Mouse (Mus musculus): ENCODE measurements around the gene Mgat2. TPM values are rescaled to one million over a fixed set of nuclear protein-coding genes. Genes with fewer than 3 reads are reported as not detected.

Gene Mgat2
- 42.0 and 51.9 TPM in 2 replicates for polyA plus RNA-seq (2015; fragmentation: Nextera tagmentation; extraction: Ambion mirVana)

GRCm38 (mm10) chr12:69183583-69184308 is at the start of gene Mgat2, which contains the start of gene Rpl36al:
Gene Mgat2 (plus strand): TSS chr12:69184157.
Gene Rpl36al (minus strand): TSS chr12:69184083.

DNA sequence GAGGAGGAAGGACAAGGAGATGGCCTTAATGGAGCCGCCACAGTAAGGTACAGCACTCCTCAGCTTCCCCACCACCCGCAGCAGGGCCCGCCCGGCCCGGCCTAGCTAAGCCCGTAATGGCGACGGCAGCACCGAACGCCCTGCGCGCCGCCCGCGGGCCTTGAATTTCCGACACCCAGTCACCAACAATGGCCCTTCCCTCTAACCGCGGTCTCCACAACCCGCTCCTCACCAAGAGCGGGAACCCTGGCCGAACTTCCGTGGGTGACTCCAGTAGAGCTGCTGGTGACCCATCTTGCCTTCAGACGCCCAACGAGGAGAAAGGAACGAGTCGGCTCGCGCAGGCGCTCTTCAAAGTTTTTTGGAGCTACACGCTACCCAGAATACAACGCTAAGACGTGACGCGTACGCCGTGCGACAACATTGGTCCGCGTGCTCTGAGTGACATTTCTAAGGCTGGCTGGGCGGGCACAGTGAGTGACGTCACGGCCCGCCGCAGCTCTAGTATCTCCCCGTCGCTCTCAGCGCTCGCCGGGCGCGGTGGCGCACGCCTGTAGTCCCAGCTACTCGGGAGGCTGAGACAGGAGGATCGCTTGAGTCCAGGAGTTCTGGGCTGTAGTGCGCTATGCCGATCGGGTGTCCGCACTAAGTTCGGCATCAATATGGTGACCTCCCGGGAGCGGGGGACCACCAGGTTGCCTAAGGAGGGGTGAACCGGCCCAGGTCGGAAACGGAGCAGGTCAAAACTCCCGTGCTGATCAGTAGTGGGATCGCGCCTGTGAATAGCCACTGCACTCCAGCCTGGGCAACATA is 25.0 kb upstream of the Mgat2 start, which contains the start of gene Rps29:
Gene Rps29 (minus strand): TSS at position 422 of the 813 bp plus-strand sequence.

GRCm38 (mm10) chr12:69168461-69169106 is 15.4 kb upstream of the Mgat2 start, which contains the start of gene Lrr1:
Gene Lrr1 (plus strand): TSS chr12:69168814.

DNA sequence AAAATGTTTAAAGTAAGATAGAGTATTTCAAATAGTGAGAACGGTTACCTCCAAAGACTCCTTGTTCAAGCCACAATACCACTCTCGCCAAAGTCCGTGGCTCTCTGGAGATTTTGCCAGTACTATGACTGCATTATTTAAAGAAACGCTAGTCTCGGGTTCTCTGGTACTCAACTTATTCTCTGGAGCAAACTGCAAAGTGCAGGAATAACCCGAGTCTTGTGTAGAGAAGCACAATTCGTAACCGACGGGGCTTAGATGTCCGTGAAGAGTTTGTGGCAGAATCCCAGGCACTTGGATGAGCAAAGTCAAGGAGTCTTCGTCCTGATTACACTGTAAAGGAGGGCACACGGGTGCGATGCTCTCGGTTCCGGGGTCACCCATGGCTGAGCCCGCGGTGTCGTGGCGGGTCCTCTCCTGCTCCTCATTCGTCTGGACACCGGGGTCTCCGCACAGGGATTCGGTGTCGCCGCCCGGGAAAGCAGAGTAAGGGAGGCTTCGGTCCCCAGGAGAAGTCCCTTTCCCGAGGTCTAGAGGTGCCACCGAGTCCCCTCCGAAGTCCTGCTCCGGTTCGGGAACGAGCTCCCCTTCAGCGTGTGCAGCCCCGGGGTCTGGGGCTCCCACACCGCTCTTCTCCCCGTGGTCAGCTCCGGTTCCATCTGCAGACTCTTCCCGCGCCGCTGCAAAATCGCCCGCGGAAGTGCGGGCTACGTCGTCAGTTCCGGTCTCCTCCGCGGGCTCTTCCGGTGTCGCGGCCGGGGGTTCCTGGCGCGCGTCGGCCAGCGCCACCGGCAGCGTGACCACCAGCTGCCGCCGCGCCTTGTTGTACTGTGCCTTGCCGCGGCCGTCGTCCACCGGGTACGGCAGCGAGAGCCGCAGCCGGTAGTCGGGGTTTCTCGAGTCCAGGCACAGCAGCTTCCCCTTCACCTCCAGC is 12.8 kb downstream of the Mgat2 start, which contains the start of gene Gm49383:
Gene Gm49383 (minus strand): TSS at position 661 of the 934 bp plus-strand sequence.

GRCm38 (mm10) chr12:69198164-69198535 is 14.2 kb downstream of the Mgat2 start, which contains the start of gene Dnaaf2:
Gene Dnaaf2 (minus strand): TSS chr12:69198429.

DNA sequence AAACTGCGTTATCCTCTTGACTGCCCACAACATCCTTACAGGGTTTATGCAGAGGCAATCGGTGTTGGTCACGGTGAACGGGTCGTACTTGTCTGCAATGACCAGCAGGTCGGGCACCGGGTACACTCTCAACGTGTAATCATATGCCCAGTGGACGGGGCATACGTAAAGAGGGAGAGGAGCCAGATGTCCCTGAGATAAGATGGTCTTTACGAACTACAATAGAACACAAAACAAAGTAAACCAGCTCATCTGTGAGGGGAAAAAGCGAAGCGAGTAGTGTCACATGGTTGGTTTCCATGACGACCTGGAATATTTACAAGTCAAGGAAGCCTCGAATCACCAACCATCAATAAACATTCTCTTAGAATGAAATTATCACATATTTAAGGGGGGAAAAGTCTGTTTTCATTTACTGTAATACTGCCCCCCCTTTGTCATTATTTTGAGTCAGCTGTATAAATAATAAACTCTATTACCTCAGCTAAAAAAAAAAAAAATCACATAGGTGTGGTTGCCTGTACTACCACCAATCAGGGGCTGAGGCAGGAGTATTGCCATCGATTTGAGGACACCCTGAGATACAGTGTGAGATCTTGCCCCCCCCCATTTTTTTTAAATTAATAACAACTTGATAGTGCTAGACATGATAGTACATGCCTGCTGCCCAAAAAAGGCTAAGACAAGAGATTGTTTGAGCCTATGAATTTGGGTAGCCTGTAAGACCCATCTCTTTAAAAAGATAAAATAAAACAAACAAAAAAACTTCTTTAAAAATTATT is 20.3 kb downstream of the Mgat2 start, which contains the start of gene Gm49384:
Gene Gm49384 (minus strand): TSS at position 216 of the 782 bp plus-strand sequence.

GRCm38 (mm10) chr12:69227776-69228466 is 44.0 kb downstream of the Mgat2 start, which contains the start of gene Pole2:
Gene Pole2 (minus strand): TSS chr12:69228195.

Small RNAs within 50 kb of the gene (microRNA-seq; reads per million reads assigned to microRNA genes)
- not detected for gene Gm47287
- gene Gm47295 = 0.87 reads per million

Other genes starting within 250 kb of the Mgat2 start
- 1,295 and 1,457 TPM in 2 replicates for gene Rps29, start 25.0 kb upstream of the Mgat2 start, polyA plus RNA-seq (2015; fragmentation: Nextera tagmentation; extraction: Ambion mirVana)
- 2.1 and 2.6 TPM in 2 replicates for gene Lrr1, start 15.3 kb upstream of the Mgat2 start, polyA plus RNA-seq (2015; fragmentation: Nextera tagmentation; extraction: Ambion mirVana)
- gene Rpl36al, start 74 bp upstream of the Mgat2 start, polyA plus RNA-seq (2015; fragmentation: Nextera tagmentation; extraction: Ambion mirVana) = 407 and 479 TPM in 2 replicates
- 9.5 and 9.6 TPM in 2 replicates for gene Gm49383, start 12.9 kb downstream of the Mgat2 start, polyA plus RNA-seq (2015; fragmentation: Nextera tagmentation; extraction: Ambion mirVana)
- gene Dnaaf2, start 14.3 kb downstream of the Mgat2 start, polyA plus RNA-seq (2015; fragmentation: Nextera tagmentation; extraction: Ambion mirVana) = 6.1 and 7.6 TPM in 2 replicates
- 6.5 and 6.9 TPM in 2 replicates for gene Gm49384, start 20.1 kb downstream of the Mgat2 start, polyA plus RNA-seq (2015; fragmentation: Nextera tagmentation; extraction: Ambion mirVana)
- 3.2 and 3.7 TPM in 2 replicates for gene Pole2, start 44.0 kb downstream of the Mgat2 start, polyA plus RNA-seq (2015; fragmentation: Nextera tagmentation; extraction: Ambion mirVana)
- 19.9 and 31.8 TPM in 2 replicates for gene Klhdc1, start 57.0 kb downstream of the Mgat2 start, polyA plus RNA-seq (2015; fragmentation: Nextera tagmentation; extraction: Ambion mirVana)
- 222 and 243 TPM in 2 replicates for gene Klhdc2, start 112.5 kb downstream of the Mgat2 start, polyA plus RNA-seq (2015; fragmentation: Nextera tagmentation; extraction: Ambion mirVana)
- 77.9 and 80.5 TPM in 2 replicates for gene Nemf, start 173.0 kb downstream of the Mgat2 start, polyA plus RNA-seq (2015; fragmentation: Nextera tagmentation; extraction: Ambion mirVana)
- 35.8 and 48.0 TPM in 2 replicates for gene Arf6, start 188.0 kb downstream of the Mgat2 start, polyA plus RNA-seq (2015; fragmentation: Nextera tagmentation; extraction: Ambion mirVana)
- gene Gm9887, start 188.3 kb downstream of the Mgat2 start, polyA plus RNA-seq (2015; fragmentation: Nextera tagmentation; extraction: Ambion mirVana) = 0.83 and 1.4 TPM in 2 replicates